Mouse (Mus musculus) forebrain, postnatal 0 days (tissue): Measurements from ENCODE around the gene Crip1. TPM values are rescaled to one million over a fixed set of nuclear protein-coding genes. Genes with fewer than 3 reads are reported as not detected.
A peak's percentile ranks its signal among the peaks of the same experiment; 100 is the strongest.

ENCODE experiments used
- ATAC-seq: fragments of 200-750 bp; cut with Nextera tagmentation; 2 replicates; pipeline ENCODE4 v1.8.0; 2017; ENCODE audit warnings: mild to moderate bottlenecking, moderate library complexity
- DNase-seq: peaks from one replicate; pipeline ENCODE4 v3.0.0-alpha.2; 2015
- H3K27ac ChIP-seq: fragments of 300-500 bp; sonication (generic); 2 replicates; pipeline ENCODE4 v1.5.1; 2014; ENCODE audit warnings: low read depth, mild to moderate bottlenecking, antibody characterized with exemption, low read length, moderate library complexity, mixed read lengths
- H3K27me3 ChIP-seq: fragments of 300-500 bp; sonication (generic); 2 replicates; pipeline ENCODE4 v1.6.1; 2014; ENCODE audit warnings: mild to moderate bottlenecking, low read length, mixed read lengths; ENCODE audit not compliant: insufficient read depth
- H3K36me3 ChIP-seq: fragments of 300-500 bp; sonication (generic); 2 replicates; pipeline ENCODE4 v1.6.1; 2014; ENCODE audit warnings: mild to moderate bottlenecking, moderate library complexity; ENCODE audit not compliant: insufficient read depth
- H3K4me1 ChIP-seq: fragments of 300-500 bp; sonication (generic); 2 replicates; pipeline ENCODE4 v1.6.1; 2014; ENCODE audit warnings: antibody characterized with exemption; ENCODE audit not compliant: insufficient read depth
- H3K4me2 ChIP-seq: fragments of 300-500 bp; sonication (generic); 2 replicates; pipeline ENCODE4 v1.6.1; 2014; ENCODE audit warnings: low read depth, mild to moderate bottlenecking, moderate library complexity
- H3K4me3 ChIP-seq: fragments of 300-500 bp; sonication (generic); 2 replicates; pipeline ENCODE4 v1.5.1; 2014; ENCODE audit warnings: low read depth, low read length, mixed read lengths
- H3K9ac ChIP-seq: fragments of 300-500 bp; sonication (generic); 2 replicates; pipeline ENCODE4 v1.6.1; 2014; ENCODE audit warnings: mild to moderate bottlenecking
- H3K9me3 ChIP-seq: fragments of 300-500 bp; sonication (generic); 2 replicates; pipeline ENCODE4 v1.6.1; 2016; ENCODE audit warnings: low read length
- CTCF ChIP-seq: sonication (generic); IDR thresholded peaks from 2 replicates; pipeline ENCODE4 v1.5.1; 2016; ENCODE audit warnings: antibody characterized with exemption, control low read depth, low read depth
- WGBS: fragments of 180-500 bp; shearing (Covaris S2); extraction: QIAGEN DNeasy Blood & Tissue Kit; methylation state at CpG from one replicate; pipeline ENCODE4 v1.1.7; 2014; 5-methylcytosine and 5-hydroxymethylcytosine counted together
- polyA plus RNA-seq: library from polyadenylated mRNA; unstranded; fragments of >200 nt; fragmentation: Nextera tagmentation; extraction: Ambion mirVana; gene quantifications from 2 replicates; pipeline ENCODE4 v1.2.1, GENCODE M21; 2015
- total RNA-seq: library from RNA; depleted of rRNA; stranded (reverse); fragments of >200 nt; gene quantifications from 2 replicates; pipeline ENCODE4 v1.2.3, GENCODE M21; 2014

The Crip1 gene
- total and polyA plus RNA-seq, 2 experiments from 2014 or later = 16.1 to 28.9 TPM

DNA sequence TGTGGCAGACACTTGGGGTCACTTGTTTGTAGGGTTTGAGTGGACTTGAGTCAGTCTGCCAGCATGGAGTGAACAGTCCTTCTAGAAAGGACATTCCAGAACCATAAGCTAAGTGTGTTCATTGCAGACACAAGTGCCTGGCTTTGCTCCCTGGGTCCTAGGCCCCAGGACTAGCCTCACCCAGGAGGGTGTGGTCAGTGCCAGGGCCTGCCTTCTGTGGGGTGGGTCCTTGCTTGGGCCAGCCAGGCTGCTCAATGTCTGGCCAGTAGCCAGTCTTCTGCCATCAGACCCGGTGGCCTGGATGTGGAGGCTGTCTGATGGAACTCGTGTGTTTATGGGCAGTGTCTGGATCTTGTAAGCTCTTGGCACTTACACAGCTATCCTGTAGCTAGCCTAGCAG is 13.5 kb upstream of the Crip1 start:
- no peak overlapping the region for H3K4me2 ChIP-seq
- H3K36me3 ChIP-seq = peaks cover 94% of the 10 kb centered on the region
- H3K9me3 ChIP-seq = no peaks in the 10 kb centered on the region
- ATAC-seq = peak; percentile 18; the same call in 1 of the 2 replicates
- 37% methylated on average over 2 of the region's 2 CpGs for WGBS
- no peak overlapping the region for H3K9ac ChIP-seq
- no peak for TF ChIP-seq CTCF
- DNase-seq = no peak
- H3K4me1 ChIP-seq = no peaks in the 10 kb centered on the region
- H3K4me3 ChIP-seq = no peak overlapping the region
- H3K27me3 ChIP-seq = no peaks in the 10 kb centered on the region
- no peak overlapping the region for H3K27ac ChIP-seq

DNA sequence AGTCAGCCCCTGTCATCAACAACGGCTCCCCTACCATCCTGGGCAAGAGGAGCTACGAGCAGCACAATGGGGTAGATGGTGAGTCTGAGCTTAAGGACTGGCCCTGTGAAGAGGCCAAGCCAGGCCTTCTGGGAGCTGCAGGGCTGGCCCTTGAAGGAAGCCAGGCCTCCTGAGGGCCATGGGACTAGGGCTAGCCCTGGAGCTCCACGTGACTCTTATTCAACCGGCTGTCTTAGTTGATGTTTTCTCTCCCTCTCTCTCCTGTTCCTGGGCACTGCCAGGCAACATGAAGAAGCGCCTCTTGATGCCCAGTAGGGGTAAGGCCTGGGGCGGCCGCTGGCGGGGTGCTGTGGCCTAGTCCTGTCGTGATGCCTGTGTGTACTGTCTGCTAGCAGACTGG is 12.9 kb upstream of the Crip1 start:
- no peaks in the 10 kb centered on the region for H3K9me3 ChIP-seq
- no peaks in the 10 kb centered on the region for H3K27me3 ChIP-seq
- peaks cover 91% of the 10 kb centered on the region for H3K36me3 ChIP-seq
- H3K4me2 ChIP-seq = no peak overlapping the region
- no peak for TF ChIP-seq CTCF
- no peak overlapping the region for H3K27ac ChIP-seq
- no peak overlapping the region for H3K4me3 ChIP-seq
- WGBS = 88% methylated on average over 9 of the region's 9 CpGs
- no peak for ATAC-seq
- H3K4me1 ChIP-seq = no peaks in the 10 kb centered on the region
- no peak for DNase-seq
- no peak overlapping the region for H3K9ac ChIP-seq

- Histone ChIP-seq H3K4me3 (no peak overlapping the region), H3K4me1 (no peaks in the 10 kb centered on the region), H3K9me3 (no peaks in the 10 kb centered on the region), H3K4me2 (no peak overlapping the region), H3K36me3 (peaks cover 85% of the 10 kb centered on the region), H3K9ac (no peak overlapping the region), H3K27ac (no peak overlapping the region), H3K27me3 (no peaks in the 10 kb centered on the region)
- no peak for TF ChIP-seq CTCF
- no peak for ATAC-seq
- DNase-seq = no peak
- WGBS = 78% methylated on average over 5 of the region's 5 CpGs
Measured at GRCm38 (mm10) chr12:113133861-113134403, 12.2 kb upstream of the Crip1 start.

DNA sequence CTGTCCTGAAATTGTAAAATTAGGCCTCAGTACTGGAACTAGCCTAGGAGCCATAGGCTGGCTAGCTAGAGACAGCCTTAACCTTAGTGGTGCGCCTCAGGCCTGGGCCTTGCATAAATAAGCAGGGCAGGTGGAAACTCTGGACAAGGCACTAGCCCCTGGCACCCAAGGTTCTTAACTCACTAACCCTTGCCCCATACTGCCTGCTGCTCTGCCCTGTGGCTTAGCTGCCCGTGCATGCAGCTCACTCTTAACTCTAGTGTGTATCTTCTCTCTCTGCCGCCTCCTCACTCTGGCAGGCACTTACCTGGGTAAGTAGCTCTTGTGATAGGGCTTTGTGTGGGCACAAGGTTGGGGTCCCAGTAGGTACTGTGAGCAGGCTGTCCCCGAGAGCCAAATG is 11.6 kb upstream of the Crip1 start:
- H3K4me3 ChIP-seq = no peak overlapping the region
- no peaks in the 10 kb centered on the region for H3K9me3 ChIP-seq
- ATAC-seq (no peak), DNase-seq (no peak)
- peaks cover 80% of the 10 kb centered on the region for H3K36me3 ChIP-seq
- H3K9ac ChIP-seq = no peak overlapping the region
- no peaks in the 10 kb centered on the region for H3K27me3 ChIP-seq
- WGBS = 96% methylated on average over 4 of the region's 4 CpGs
- TF ChIP-seq CTCF = no peak
- peaks cover 4% of the 10 kb centered on the region; the same call in 1 of the 2 replicates for H3K4me1 ChIP-seq
- H3K27ac ChIP-seq = no peak overlapping the region
- no peak overlapping the region for H3K4me2 ChIP-seq

DNA sequence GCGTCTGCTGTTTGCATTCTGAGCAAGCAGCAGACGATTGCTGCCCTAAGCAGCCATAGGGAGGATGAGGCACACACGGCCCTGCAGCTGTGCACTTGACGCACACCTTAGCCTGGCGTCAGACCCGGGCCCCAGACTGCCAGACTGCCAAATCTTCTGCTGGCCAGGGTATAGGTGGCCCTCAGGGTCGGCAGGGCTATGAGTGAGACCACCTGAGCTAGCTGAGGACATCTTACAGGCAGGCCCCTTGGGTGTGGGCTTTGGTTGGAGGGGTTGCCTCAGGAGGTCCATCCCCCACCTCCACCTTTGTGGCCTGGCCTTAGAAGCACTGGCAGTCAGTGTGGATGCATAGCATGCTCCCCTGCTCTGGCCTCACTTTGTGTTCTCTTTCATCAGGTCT is 10.7 kb upstream of the Crip1 start:
- Histone ChIP-seq H3K9me3 (no peaks in the 10 kb centered on the region), H3K27me3 (no peaks in the 10 kb centered on the region), H3K4me2 (no peak overlapping the region), H3K4me1 (peaks cover 7% of the 10 kb centered on the region; the same call in 1 of the 2 replicates), H3K9ac (no peak overlapping the region), H3K4me3 (no peak overlapping the region), H3K27ac (no peak overlapping the region), H3K36me3 (peaks cover 71% of the 10 kb centered on the region)
- WGBS = 92% methylated on average over 7 of the region's 7 CpGs
- ATAC-seq (no peak), DNase-seq (no peak)
- TF ChIP-seq CTCF = no peak

DNA sequence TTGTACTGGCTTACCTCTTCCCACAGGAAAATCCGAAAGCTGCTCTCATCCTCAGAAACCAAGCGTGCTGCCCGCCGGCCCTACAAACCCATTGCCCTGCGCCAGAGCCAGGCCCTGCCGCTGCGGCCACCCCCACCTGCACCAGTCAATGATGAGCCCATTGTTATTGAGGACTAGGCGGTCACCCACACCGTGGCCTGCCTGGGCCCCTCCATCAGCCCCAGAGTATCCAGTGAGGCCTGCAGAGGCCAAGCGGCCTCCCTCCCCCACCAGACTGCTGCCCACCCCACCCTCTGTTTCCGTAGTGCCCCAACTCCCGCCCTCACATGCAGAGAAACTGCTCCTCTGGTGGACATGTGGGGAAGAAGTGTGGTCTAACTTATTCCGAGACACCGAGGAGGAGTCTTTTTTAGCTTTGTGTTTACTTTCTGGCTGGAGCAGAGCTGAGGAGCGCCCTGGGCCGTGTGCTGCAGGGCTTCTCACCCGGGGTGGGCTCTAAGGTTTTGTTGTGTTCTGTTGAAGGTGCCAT is 9.6 kb upstream of the Crip1 start:
- Histone ChIP-seq H3K27me3 (no peaks in the 10 kb centered on the region), H3K4me1 (peaks cover 14% of the 10 kb centered on the region), H3K36me3 (peaks cover 59% of the 10 kb centered on the region), H3K9ac (no peak overlapping the region), H3K9me3 (no peaks in the 10 kb centered on the region), H3K4me2 (no peak overlapping the region), H3K27ac (no peak overlapping the region), H3K4me3 (no peak overlapping the region)
- DNase-seq (no peak), ATAC-seq (no peak)
- 79% methylated on average over 17 of the region's 17 CpGs for WGBS
- peak; percentile 11; the same call in 1 of the 2 replicates for TF ChIP-seq CTCF

DNA sequence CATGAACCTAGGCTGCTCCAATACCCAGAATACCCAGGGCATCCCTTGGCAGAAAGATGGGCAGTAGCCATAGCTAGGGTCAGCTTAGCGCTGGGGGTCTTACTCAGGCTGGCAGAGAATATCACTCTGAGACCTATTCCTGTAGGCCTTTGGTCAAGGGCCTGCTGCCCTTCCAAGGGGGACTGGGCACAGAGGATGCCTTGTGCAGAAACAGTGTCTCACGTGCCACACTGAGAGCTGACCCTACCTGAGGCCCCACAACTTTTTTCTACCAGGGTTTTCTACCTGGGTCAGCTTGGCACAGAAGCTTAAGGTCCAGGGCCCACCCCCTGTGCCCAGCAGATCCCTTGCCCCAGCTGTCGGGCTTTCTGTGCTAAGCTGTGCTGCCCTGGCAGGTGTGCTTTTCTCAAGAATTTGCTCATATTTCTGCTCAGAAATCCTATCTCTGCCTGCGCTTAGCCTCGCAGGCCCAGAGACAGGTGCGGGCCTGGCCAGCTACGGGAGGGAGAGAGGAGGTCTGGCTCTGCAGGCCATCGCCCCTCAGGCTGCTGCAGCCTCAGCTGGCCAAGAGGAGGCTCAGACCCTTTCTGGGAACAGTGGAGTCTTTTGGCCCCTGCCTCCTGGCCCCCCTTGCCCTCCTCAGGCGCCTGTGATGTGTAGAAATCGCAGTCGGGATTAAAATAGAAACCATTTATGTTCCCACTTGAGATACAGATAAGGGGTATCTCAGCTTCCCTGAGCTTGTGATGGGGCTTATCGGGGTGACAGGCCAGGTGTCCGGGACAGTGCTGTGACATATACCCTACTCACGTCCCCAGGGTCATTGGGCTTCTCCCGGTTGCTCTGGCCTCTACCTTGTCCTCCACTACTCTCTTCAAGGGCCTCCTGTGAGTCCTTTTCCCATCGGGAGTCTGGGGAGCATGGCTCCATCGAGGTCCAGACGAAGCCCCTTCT is 8.6 kb upstream of the Crip1 start:
- Histone ChIP-seq H3K27ac (no peak overlapping the region), H3K4me2 (no peak overlapping the region), H3K27me3 (no peaks in the 10 kb centered on the region), H3K36me3 (peaks cover 49% of the 10 kb centered on the region), H3K9ac (no peak overlapping the region), H3K4me1 (peaks cover 23% of the 10 kb centered on the region), H3K4me3 (no peak overlapping the region), H3K9me3 (no peaks in the 10 kb centered on the region)
- DNase-seq (no peak), ATAC-seq (no peak)
- WGBS = 85% methylated on average over 18 of the region's 18 CpGs
- TF ChIP-seq CTCF = no peak
